Mouse (Mus musculus): ENCODE results near the gene Cast. TPM values are rescaled to one million over a fixed set of nuclear protein-coding genes. Genes with fewer than 3 reads are reported as not detected.

The Cast gene
- total and polyA plus RNA-seq, 3 experiments = 15.3 to 24.9 (median 21.0) TPM

GRCm38 (mm10) chr13:74762741-74763140 is 45.9 kb downstream of the Cast start:
- no peaks in the 10 kb centered on the region for H3K27me3 ChIP-seq (replicated peaks)
- H3K79me2 ChIP-seq (replicated peaks; ENCODE audit: control insufficient read depth, extremely low read depth, insufficient read depth, poor library complexity, severe bottlenecking) = no peaks in the 10 kb centered on the region
- H3K4me1 ChIP-seq (ENCODE audit: control insufficient read depth in 1 of 2, insufficient read depth in 2 of 2) = peaks cover 0 to 8% of the 10 kb centered on the region in 2 experiments; a peak in 2 of 4 replicates
- DNase-seq (ENCODE audit: extremely low read depth) = no peak
- dilution Hi-C loops (cut with MboI; ENCODE audit: extremely low pct_ligation_motif_present, extremely low pct_unique_long_range_greater_than_20kb, low sequenced_read_pairs) = no loop called here
- H3K4me3 ChIP-seq (replicated peaks in 1 of 3; ENCODE audit: low read depth in 2 of 3, low read length in 2 of 3, poor library complexity in 1 of 3) = no peak overlapping the region
- in situ Hi-C loops (cut with MboI; ENCODE audit: low pct_ligation_motif_present, low pct_unique_long_range_greater_than_20kb, low sequenced_read_pairs) = no loop called here
- H3K36me3 ChIP-seq (replicated peaks in 1 of 2; ENCODE audit: control insufficient read depth in 1 of 2, insufficient read depth in 1 of 2, low read length in 1 of 2) = peaks cover 0 to 4% of the 10 kb centered on the region in 2 experiments
- H3K27ac ChIP-seq (ENCODE audit: insufficient read depth, low read depth) = no peak overlapping the region
- H3K9ac ChIP-seq (ENCODE audit: insufficient read depth, low read depth) = no peak overlapping the region
- no peak overlapping the region for H3K4me2 ChIP-seq (ENCODE audit: insufficient read depth, low read depth, poor library complexity, severe bottlenecking)
- no peak for TF ChIP-seq MAFK (IDR thresholded peaks at IDR 0.05; ENCODE audit: insufficient replicate concordance, low read length)
- no peak for TF ChIP-seq JUN (IDR thresholded peaks at IDR 0.05; ENCODE audit: insufficient read depth, low read depth, low read length)
- TF ChIP-seq RAD21 (IDR thresholded peaks at IDR 0.05; ENCODE audit: low read depth, low read length) = no peak
- no peak for TF ChIP-seq CHD2 (IDR thresholded peaks at IDR 0.05; ENCODE audit: low read length)
- TF ChIP-seq MXI1 (IDR thresholded peaks at IDR 0.05; ENCODE audit: low read depth, low read length) = no peak
- no peak for TF ChIP-seq ZKSCAN1 (IDR thresholded peaks at IDR 0.05; ENCODE audit: borderline replicate concordance, low read depth, low read length)
- no peak for TF ChIP-seq IRF4 (IDR thresholded peaks at IDR 0.05; ENCODE audit: low read depth, low read length)
- TF ChIP-seq ZNF384 (IDR thresholded peaks at IDR 0.05; ENCODE audit: low read depth, low read length) = no peak
- TF ChIP-seq ZC3H11A (IDR thresholded peaks at IDR 0.05; ENCODE audit: low read depth, low read length) = no peak
- no peak for TF ChIP-seq HCFC1 (IDR thresholded peaks at IDR 0.05; ENCODE audit: low read depth, low read length)
- TF ChIP-seq PAX5 (IDR thresholded peaks at IDR 0.05; ENCODE audit: low read length) = no peak
- no peaks in the 10 kb centered on the region for H3K9me3 ChIP-seq (replicated peaks; ENCODE audit: low read length)

- dilution Hi-C loops (cut with MboI; ENCODE audit: extremely low pct_ligation_motif_present, extremely low pct_unique_long_range_greater_than_20kb, low sequenced_read_pairs) (no loop called here), in situ Hi-C loops (cut with MboI; ENCODE audit: low pct_ligation_motif_present, low pct_unique_long_range_greater_than_20kb, low sequenced_read_pairs) (no loop called here)
- no peak overlapping the region for H3K4me2 ChIP-seq (ENCODE audit: insufficient read depth, low read depth, poor library complexity, severe bottlenecking)
- no peaks in the 10 kb centered on the region for H3K79me2 ChIP-seq (replicated peaks; ENCODE audit: control insufficient read depth, extremely low read depth, insufficient read depth, poor library complexity, severe bottlenecking)
- no peaks in the 10 kb centered on the region for H3K9me3 ChIP-seq (replicated peaks; ENCODE audit: low read length)
- TF ChIP-seq EP300 (IDR thresholded peaks at IDR 0.05; ENCODE audit: low read length) (no peak), POLR2AphosphoS2 (IDR thresholded peaks at IDR 0.05; ENCODE audit: low read depth, low read length) (no peak), KAT2A (IDR thresholded peaks at IDR 0.05; ENCODE audit: insufficient replicate concordance, low read length) (no peak), ZC3H11A (IDR thresholded peaks at IDR 0.05; ENCODE audit: low read depth, low read length) (no peak), CHD1 (IDR thresholded peaks at IDR 0.05; ENCODE audit: low read depth, low read length) (no peak), MAX (IDR thresholded peaks at IDR 0.05; ENCODE audit: low read length) (no peak), MEF2A (IDR thresholded peaks at IDR 0.05; ENCODE audit: borderline replicate concordance, low read depth, low read length) (no peak), RAD21 (IDR thresholded peaks at IDR 0.05; ENCODE audit: low read depth, low read length) (no peak), UBTF (IDR thresholded peaks at IDR 0.05; ENCODE audit: low read depth, low read length) (no peak)
- H3K36me3 ChIP-seq (replicated peaks in 1 of 2; ENCODE audit: control insufficient read depth in 1 of 2, insufficient read depth in 1 of 2, low read length in 1 of 2) = peaks cover 0 to 4% of the 10 kb centered on the region in 2 experiments
- DNase-seq (ENCODE audit: extremely low read depth) = peak; percentile 29
- no peaks in the 10 kb centered on the region for H3K27me3 ChIP-seq (replicated peaks)
- peaks cover 0 to 8% of the 10 kb centered on the region in 2 experiments; a peak in 2 of 4 replicates for H3K4me1 ChIP-seq (ENCODE audit: control insufficient read depth in 1 of 2, insufficient read depth in 2 of 2)
- H3K4me3 ChIP-seq (replicated peaks in 1 of 3; ENCODE audit: low read depth in 2 of 3, low read length in 2 of 3, poor library complexity in 1 of 3) = no peak overlapping the region
- no peak overlapping the region for H3K27ac ChIP-seq (ENCODE audit: insufficient read depth, low read depth)
- H3K9ac ChIP-seq (ENCODE audit: insufficient read depth, low read depth) = no peak overlapping the region
Observed at GRCm38 (mm10) chr13:74759152-74759551, 49.5 kb downstream of the Cast start.
